Mouse (Mus musculus) embryonic fibroblast, embryonic 13.5 days (primary cell): ENCODE measurements at regions not wholly inside any gene's neighbourhood (a gene's known extent, or its start where the extent isn't known, plus 50 kb on each side); places are given as distances from the start of the nearest gene placed in this dataset.

ENCODE experiments used
- CTCF ChIP-seq: IDR thresholded peaks from 2 replicates; pipeline ENCODE4 v1.5.1; 2011; ENCODE audit warnings: mild to moderate bottlenecking, control low read depth, low read length, moderate library complexity, borderline replicate concordance; ENCODE audit not compliant: insufficient read depth
- POLR2A ChIP-seq: IDR thresholded peaks from 2 replicates; pipeline ENCODE4 v1.6.1; 2011; ENCODE audit warnings: low read depth, mild to moderate bottlenecking, control low read depth, low read length, moderate library complexity

GRCm38 (mm10) chr12:28076606-28077005, 475.6 kb downstream of the Dcdc2c start:
- TF ChIP-seq POLR2A (no peak), CTCF (no peak)
